Mouse (Mus musculus): ENCODE measurements around the gene Six2. TPM values are rescaled to one million over a fixed set of nuclear protein-coding genes. Genes with fewer than 3 reads are reported as not detected.

Six2 gene
- total RNA-seq (2022), result under 1 TPM in 1 of 4 experiments, not detected in 3; 0.17 TPM

GRCm38 (mm10) chr17:85688236-85688910 is at the start of gene Six2:
Gene Six2 (minus strand): TSS chr17:85688274.
- DNase-seq, result no peak

- no peak for DNase-seq
Observed at GRCm38 (mm10) chr17:85737090-85737780, 49.2 kb upstream of the Six2 start.

- no peak for DNase-seq
Observed at GRCm38 (mm10) chr17:85731329-85731728, 43.3 kb upstream of the Six2 start.

GRCm38 (mm10) chr17:85730231-85731015 is 42.3 kb upstream of the Six2 start:
- no peak for DNase-seq

GRCm38 (mm10) chr17:85728071-85728718 is 40.1 kb upstream of the Six2 start:
- no peak for DNase-seq

- no peak for DNase-seq
Observed at GRCm38 (mm10) chr17:85725988-85726387, 37.9 kb upstream of the Six2 start.

GRCm38 (mm10) chr17:85723166-85723565 is 35.1 kb upstream of the Six2 start:
- DNase-seq, result no peak

- no peak for DNase-seq
Observed at GRCm38 (mm10) chr17:85717266-85717665, 29.2 kb upstream of the Six2 start.

- no peak for DNase-seq
Observed at GRCm38 (mm10) chr17:85715784-85716183, 27.7 kb upstream of the Six2 start.

- no peak for DNase-seq
Observed at GRCm38 (mm10) chr17:85714370-85714769, 26.3 kb upstream of the Six2 start.

GRCm38 (mm10) chr17:85712874-85713273 is 24.8 kb upstream of the Six2 start:
- no peak for DNase-seq

- DNase-seq, result no peak
Observed at GRCm38 (mm10) chr17:85704369-85705260, 16.5 kb upstream of the Six2 start.

GRCm38 (mm10) chr17:85700028-85700427 is 12.0 kb upstream of the Six2 start:
- DNase-seq, result no peak

GRCm38 (mm10) chr17:85698643-85699042 is 10.6 kb upstream of the Six2 start:
- no peak for DNase-seq

GRCm38 (mm10) chr17:85697976-85698375 is 9.9 kb upstream of the Six2 start:
- DNase-seq, result no peak

- DNase-seq, result no peak
Observed at GRCm38 (mm10) chr17:85694499-85694898, 6.4 kb upstream of the Six2 start.

- DNase-seq, result no peak
Observed at GRCm38 (mm10) chr17:85693101-85693500, 5.0 kb upstream of the Six2 start.

- DNase-seq, result no peak
Observed at GRCm38 (mm10) chr17:85692594-85692993, 4.5 kb upstream of the Six2 start.

- DNase-seq, result no peak
Observed at GRCm38 (mm10) chr17:85691701-85692536, 3.8 kb upstream of the Six2 start.

- no peak for DNase-seq
Observed at GRCm38 (mm10) chr17:85690969-85691335, 2.9 kb upstream of the Six2 start.
